Mouse (Mus musculus): Measurements from ENCODE around the gene Serpina6. TPM values are rescaled to one million over a fixed set of nuclear protein-coding genes. Genes with fewer than 3 reads are reported as not detected.

The Serpina6 gene
- not detected for polyA plus RNA-seq (2017; shearing (Covaris generic))

DNA sequence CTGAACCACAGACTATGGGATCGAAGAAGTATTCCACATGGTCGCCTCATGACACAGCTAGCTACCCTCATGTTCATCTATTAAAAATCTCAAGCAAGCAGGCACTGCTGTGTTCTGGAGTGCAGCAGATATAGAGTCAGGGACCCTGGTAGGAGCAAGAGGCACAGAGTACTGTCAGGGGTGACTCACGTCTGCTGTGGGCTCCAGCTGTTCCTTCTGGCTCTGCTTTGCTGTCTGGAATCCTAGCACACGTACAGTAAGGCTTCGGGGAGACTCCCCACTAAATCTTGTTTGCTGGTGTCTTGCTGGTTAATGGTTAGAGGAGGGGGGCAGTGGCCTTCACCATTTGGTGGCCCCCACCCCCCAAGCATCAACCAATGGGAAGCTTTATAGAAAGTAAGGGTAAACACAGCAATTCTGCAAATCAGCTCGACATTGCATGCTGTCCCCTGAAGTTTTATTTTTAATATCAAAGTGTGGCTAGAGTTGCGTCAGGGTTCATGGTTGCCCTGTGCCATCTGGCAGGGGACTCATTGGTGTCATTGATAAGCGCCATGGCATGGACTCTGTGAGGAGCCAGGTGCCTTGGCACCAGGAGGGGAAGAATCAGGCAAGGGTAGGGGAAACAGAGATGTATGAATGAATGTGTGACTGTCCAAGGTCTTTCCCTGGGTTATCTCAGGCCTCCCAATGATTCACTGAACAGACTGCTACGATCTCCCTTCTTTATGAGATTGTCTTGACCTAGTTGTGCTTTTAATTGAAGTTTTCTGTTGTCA is at the start of gene Serpina6:
Serpina6 (minus strand) TSS at position 365 of the 779 bp plus-strand sequence.

DNA sequence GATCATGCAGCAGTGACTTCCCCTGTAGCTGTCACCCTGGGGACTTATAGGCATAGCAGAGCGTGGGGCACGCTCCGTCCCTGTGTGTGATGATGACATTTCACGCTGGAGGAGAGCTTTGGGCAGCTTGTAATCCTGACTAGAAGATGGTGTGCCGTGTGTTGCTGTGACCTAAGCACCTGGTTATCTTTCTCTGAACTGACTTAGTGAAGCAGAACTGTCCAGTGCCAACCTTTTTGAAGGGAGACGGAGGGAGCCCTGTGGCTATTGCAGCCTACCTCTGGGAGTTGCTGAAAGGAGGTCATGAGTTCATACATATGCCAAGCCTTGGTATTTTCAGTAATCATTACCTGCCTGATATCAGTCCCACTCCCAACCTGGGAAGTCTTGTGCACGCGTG is 38.4 kb upstream of the Serpina6 start, which contains the start of gene Serpina1f:
Serpina1f (minus strand) TSS at position 101 of the 400 bp plus-strand sequence.

GRCm38 (mm10) chr12:103676039-103676438 is 19.0 kb upstream of the Serpina6 start, which contains the start of gene Serpina16:
Gene Serpina16, minus strand, starts transcription at chr12:103676139.

GRCm38 (mm10) chr12:103631203-103631612 is 25.8 kb downstream of the Serpina6 start, which contains the start of gene Serpina10:
Gene Serpina10, minus strand, starts transcription at chr12:103631444.

Other genes with a start within 250 kb of the Serpina6 start
- gene 9330161L09Rik, start 249.4 kb downstream of the Serpina6 start, polyA plus RNA-seq (2017; shearing (Covaris generic)), result 0.95 TPM
- 182 TPM for gene Ddx24, start 231.4 kb downstream of the Serpina6 start, polyA plus RNA-seq (2017; shearing (Covaris generic))
- gene Ifi27, start 223.0 kb downstream of the Serpina6 start, polyA plus RNA-seq (2017; shearing (Covaris generic)), result 215 TPM
- gene Ifi27l2a, start 213.5 kb downstream of the Serpina6 start, polyA plus RNA-seq (2017; shearing (Covaris generic)), result 200 TPM
- not detected for gene Ifi27l2b, start 200.0 kb downstream of the Serpina6 start, polyA plus RNA-seq (2017; shearing (Covaris generic))
- not detected for gene Ppp4r4, start 124.9 kb downstream of the Serpina6 start, polyA plus RNA-seq (2017; shearing (Covaris generic))
- not detected for gene Serpina10, start 25.8 kb downstream of the Serpina6 start, polyA plus RNA-seq (2017; shearing (Covaris generic))
- not detected for gene Serpina16, start 18.9 kb upstream of the Serpina6 start, polyA plus RNA-seq (2017; shearing (Covaris generic))
- gene Serpina1f, start 38.3 kb upstream of the Serpina6 start, polyA plus RNA-seq (2017; shearing (Covaris generic)), result not detected
- not detected for gene Serpina1d, start 116.4 kb upstream of the Serpina6 start, polyA plus RNA-seq (2017; shearing (Covaris generic))
- not detected for gene Serpina1b, start 173.2 kb upstream of the Serpina6 start, polyA plus RNA-seq (2017; shearing (Covaris generic))
- not detected for gene Serpina1a, start 206.3 kb upstream of the Serpina6 start, polyA plus RNA-seq (2017; shearing (Covaris generic))
- gene Serpina1c, start 247.7 kb upstream of the Serpina6 start, polyA plus RNA-seq (2017; shearing (Covaris generic)), result not detected

Data from naive thymus-derived CD4-positive, alpha-beta T cell, adult 5 months (primary cell).